Mouse (Mus musculus) brown adipose tissue, adult 24 weeks (tissue): ENCODE measurements around the gene Serpinb6a. TPM values are rescaled to one million over a fixed set of nuclear protein-coding genes. Genes with fewer than 3 reads are reported as not detected.

ENCODE experiments used
- H3K27ac ChIP-seq: fragments of 200-500 bp; replicated peaks from 2 replicates; pipeline ENCODE4 v1.5.1; 2012; ENCODE audit warnings: low read depth, mild to moderate bottlenecking, low read length
- H3K4me1 ChIP-seq: fragments of 200-500 bp; 2 replicates; pipeline ENCODE4 v1.6.1; 2012; ENCODE audit warnings: low read length, mixed read lengths; ENCODE audit not compliant: control insufficient read depth, insufficient read depth, insufficient read length
- H3K4me3 ChIP-seq: fragments of 200-500 bp; 2 replicates; pipeline ENCODE4 v1.5.1; 2012; ENCODE audit warnings: low read depth, mild to moderate bottlenecking, low read length, moderate library complexity; ENCODE audit not compliant: insufficient read depth
- polyA plus RNA-seq: library from polyadenylated mRNA; stranded (reverse); fragments of >200 nt; gene quantifications from 2 replicates; pipeline ENCODE4 v1.2.4, GENCODE M21; 2012; ENCODE audit not compliant: missing spikeins, insufficient read depth, insufficient read length

Serpinb6a gene
- 60.1 and 80.3 TPM in 2 replicates for polyA plus RNA-seq

DNA sequence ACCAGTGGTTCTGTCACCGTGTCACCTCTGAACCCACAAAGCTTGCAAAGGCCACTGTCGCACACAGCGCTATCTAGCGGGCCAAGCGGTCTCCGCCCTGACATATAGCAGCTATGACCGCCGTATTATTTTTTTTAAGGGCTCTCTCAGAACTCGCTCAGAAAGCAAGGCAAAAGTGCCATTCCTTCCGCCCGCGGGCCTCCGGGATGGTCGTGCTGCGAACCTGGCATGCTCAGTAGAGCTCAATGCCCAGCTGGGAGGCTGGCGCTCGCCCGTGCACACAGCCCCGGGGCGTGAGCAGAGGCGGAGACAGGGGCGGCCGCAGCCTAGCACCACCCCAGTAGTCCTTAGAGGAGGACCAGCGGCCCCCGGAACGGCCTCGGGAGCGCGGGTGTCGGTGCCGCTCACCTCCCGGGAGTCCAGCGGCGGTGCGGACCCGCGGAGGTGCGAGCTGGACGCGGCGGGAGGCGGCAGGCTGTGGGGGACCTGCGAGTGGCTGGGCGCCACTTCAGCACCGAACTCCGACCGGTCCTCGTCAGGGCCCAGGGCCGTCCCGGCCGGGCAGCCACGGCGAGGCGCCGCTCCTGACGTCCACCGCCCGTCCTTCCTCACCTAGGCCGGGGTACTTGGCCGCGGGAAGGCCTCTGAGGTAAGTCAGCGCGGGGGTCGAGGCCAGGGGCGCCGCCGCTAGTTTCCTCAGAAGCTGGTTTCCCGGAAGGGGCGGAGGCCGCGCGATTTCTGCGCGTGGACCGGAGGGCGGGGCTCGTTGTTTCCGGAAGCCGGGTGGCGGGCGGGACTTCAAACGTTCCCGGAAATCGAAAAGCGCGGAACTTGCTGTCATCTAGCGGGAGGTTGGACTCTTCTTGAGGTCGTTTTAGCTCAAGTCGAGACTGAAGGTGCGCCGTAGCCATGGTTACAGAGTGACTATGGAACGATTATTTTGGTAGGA is at the start of gene Serpinb6a, which contains the start of gene Ripk1:
TSS of gene Serpinb6a (minus strand) at position 737 of the 949 bp plus-strand sequence.
TSS of gene Ripk1 (plus strand) at position 306 of the 949 bp plus-strand sequence.
- Histone ChIP-seq H3K4me1 (0 out of 2 replicates have a peak, but pooled peaks cover 3% of the 10 kb centered on the region), H3K27ac (peak within 1 kb of the TSS; percentile 67), H3K4me3 (peak within 1 kb of the TSS; percentile 74)

DNA sequence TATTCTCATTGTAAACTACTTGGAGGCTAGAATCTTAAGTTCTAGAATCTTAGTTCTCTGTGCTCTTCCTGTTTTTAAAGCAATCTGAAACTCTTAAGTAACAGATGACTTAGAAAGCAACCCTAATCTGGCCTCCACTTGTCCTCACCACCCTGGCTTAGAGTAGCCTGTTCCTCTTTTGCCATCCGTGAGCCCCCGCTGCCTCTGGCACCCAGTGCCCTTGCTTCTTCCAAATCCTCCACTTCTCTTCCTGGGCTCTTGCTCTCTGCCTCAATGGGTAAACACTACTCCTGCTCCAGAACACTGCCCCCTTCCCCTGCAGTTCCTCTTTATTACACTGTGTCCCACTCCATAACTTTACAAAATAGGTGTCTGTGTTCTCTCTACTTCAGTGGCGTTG is 49.1 kb upstream of the Serpinb6a start:
- no peaks in the 10 kb centered on the region for H3K4me1 ChIP-seq
- peak overlapping the region; percentile 57; the same call in 1 of the 2 replicates for H3K27ac ChIP-seq
- no peak overlapping the region for H3K4me3 ChIP-seq

DNA sequence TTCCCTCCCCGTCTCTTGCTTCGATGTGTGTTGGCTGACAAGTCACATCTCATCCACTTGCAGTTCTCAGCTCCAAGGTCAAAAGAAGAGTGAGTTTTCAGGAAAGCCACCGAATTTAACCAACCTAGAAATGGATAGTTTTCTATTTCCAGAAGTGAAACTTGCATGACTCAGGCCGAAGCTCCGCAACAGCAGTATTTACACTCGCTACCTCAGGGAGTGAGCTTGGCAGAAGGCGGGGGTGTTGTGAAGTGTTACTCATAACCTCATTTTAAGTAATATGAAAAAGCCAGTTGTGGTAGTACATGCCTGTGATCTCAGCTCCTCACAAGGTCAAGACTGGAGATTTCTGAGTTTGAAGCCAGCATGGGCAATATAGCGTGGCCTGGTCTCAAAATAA is 47.9 kb upstream of the Serpinb6a start:
- H3K4me1 ChIP-seq: no peaks in the 10 kb centered on the region
- peak overlapping the region; percentile 39; the same call in 1 of the 2 replicates for H3K4me3 ChIP-seq
- peak overlapping the region; percentile 55; the same call in 1 of the 2 replicates for H3K27ac ChIP-seq

DNA sequence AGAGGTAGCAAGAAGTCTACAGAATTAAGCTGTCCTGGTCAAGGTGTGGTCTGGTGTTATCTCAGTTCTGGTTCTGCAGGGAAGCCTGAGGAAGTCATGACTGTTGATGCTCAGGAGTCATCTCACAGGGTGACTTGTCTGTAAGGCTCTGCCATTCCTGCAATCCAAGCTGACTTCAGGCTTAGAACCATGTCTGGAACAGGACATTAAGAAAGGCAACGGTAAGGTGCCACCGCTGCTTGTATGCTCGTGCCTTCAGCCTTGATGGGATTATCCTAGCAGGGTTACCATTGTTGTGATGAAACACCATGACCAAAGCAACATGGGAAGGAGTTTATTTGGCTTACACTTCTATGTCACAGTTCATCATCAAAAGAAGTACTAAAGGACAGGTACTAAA is 44.9 kb upstream of the Serpinb6a start:
- no peak overlapping the region for H3K4me3 ChIP-seq
- H3K4me1 ChIP-seq: no peaks in the 10 kb centered on the region
- H3K27ac ChIP-seq: no peak overlapping the region

DNA sequence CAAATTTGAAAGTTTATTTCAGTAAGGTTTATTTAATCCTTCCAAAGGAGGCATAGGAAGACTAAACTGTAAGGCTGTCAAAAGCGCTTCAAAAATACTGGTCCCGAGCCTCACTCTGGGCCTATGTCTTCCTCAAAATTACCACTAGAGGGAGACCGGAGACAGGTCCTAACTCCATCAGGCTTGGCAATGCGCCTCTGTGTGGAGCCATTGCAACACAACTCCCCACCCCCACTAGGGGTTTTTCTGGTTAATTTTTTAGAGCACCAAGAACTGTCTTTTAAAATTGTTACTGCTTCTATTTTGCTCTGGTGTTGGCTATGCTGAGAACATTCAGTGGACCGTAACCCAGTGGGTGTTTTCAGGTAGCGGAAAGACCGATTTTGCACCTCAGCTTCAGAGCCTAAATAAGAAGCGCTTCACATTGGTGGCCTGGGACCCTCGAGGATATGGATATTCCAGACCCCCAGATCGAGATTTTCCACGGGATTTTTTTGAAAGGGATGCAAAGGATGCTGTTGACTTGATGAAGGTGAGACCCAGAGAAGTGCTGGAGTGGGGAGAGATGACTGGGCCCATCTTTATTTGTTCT is 43.9 kb upstream of the Serpinb6a start:
- no peak overlapping the region for H3K4me3 ChIP-seq
- no peak overlapping the region for H3K27ac ChIP-seq
- no peaks in the 10 kb centered on the region for H3K4me1 ChIP-seq

DNA sequence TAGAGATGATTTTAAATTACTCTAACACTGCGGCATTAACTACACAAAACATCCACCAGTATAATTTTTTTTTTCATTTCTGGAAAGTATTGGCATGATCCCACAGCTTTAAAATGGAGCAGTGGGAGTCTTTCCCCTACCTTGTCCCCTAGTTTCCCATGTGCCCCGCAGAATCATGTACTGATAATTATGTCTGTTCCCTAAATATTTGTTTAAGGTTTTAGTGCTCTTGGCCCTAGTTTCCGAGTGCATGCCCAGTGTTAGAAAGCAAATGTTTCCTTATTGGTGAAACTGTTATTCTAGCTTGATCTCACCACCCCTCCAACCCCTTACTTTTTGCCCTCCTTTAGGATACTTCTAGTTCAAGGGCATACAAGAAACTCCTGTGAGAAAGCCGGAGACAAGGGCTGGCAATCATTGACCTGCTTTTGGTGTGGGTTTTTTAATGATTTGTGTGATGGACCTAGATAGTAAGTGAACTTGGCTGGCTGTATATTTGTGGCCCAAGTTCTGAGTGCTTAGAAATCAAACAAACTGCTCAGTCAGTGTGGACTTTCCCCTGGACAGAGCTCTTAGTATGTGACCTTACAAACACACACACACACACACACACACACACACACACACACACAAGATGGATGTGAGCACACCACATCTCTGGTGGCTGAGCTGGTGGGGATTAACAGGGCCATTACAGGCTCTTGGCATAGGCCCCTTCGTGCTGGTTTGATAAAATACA is 43.1 kb upstream of the Serpinb6a start:
- Histone ChIP-seq H3K27ac (no peak overlapping the region), H3K4me1 (no peaks in the 10 kb centered on the region), H3K4me3 (no peak overlapping the region)

DNA sequence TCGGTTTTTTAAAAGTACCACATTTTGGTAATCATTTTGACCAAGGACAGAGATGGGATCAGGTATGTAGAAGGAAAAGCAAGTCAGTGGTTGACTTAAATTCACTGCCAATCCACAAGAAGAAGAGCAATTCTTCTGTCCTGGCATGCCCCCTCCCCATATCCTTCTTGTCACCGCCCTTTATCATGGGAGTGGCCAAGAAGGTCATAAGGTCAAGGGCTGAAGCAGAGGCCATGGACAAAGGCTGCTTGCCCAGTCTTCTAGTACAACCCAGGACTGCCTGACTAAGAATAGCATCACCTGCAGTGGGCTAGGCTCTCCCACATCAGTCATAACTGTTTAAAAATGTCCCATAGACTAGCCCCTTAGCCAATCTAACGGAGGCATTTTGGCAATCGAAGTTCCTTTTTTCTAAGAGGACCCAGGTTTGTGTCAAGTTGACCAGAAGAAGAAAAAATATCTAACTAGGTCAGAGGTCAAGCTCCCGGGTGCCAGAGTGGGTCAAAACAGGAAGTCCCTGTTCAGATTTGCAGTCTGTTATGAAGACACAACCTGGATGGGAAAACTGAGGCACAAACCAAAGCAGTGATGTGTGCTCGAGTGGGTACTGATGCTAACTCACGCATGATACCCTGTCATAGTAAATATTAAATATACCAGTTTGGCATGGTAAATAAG is 41.3 kb upstream of the Serpinb6a start:
- Histone ChIP-seq H3K4me1 (peaks cover under 1% of the 10 kb centered on the region; the same call in 1 of the 2 replicates), H3K27ac (no peak overlapping the region), H3K4me3 (no peak overlapping the region)

DNA sequence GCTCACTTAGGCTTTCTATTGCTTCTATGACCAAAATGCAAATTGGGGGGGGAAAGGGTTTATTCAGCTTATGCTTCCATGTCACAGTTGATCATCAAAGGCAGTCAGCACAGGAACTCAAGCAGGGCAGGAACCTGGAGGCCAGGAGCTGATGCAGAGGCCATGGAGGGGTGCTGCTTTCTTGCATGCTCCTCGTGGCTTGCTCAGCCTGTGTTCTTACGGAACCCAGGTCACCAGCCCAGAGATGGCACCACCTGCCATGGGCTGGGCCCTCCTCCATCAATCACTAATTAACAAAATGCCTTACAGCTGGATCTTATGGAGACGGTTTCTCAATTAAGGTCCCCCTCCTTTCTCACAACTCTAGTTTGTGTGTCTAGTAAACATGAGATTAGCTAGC is 37.5 kb upstream of the Serpinb6a start:
- H3K4me3 ChIP-seq: no peak overlapping the region
- H3K27ac ChIP-seq: no peak overlapping the region
- H3K4me1 ChIP-seq: peaks cover 7% of the 10 kb centered on the region; the same call in 1 of the 2 replicates

DNA sequence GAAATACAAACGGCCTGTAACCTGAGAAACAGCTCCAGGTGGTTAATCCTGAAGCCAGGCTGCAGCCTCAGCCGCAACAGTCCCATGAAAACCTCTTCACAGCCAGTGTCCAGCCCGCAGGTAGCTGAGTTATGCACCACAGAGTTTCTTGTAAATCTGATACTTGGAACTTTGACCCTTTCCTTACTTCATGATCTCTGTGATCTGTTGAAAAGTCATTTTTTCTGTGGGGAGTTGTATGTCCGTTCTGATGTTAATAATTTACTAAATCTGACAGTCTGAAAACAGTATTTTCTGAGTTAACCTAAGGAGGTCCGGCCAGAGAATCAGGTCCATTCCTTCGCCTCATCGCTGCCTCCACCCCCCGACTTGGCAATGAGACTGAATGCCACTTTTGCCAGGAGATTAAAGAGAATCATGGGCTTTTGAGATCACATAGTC is 36.3 kb upstream of the Serpinb6a start:
- Histone ChIP-seq H3K4me3 (no peak overlapping the region), H3K4me1 (peaks cover 7% of the 10 kb centered on the region; the same call in 1 of the 2 replicates), H3K27ac (no peak overlapping the region)

DNA sequence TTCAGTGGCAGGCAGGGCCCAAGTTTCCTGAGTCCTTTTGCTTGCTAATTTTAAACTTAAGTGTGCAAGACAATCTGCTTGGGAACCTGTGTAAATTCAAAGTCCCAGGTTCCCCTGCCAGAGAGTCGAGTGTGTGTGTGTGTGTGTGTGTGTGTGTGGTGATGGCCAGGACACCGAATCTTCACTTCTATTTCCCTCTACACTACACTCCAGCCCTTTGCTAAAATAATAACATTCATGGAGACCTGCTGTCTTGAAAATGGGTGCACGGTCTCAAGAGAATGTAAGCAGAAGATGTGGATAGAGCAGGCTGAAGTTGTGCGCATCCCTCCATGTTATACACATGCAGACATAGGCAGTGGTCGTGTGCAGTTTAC is 35.5 kb upstream of the Serpinb6a start:
- peaks cover 7% of the 10 kb centered on the region; the same call in 1 of the 2 replicates for H3K4me1 ChIP-seq
- peak overlapping the region; percentile 87 for H3K4me3 ChIP-seq
- H3K27ac ChIP-seq: no peak overlapping the region

DNA sequence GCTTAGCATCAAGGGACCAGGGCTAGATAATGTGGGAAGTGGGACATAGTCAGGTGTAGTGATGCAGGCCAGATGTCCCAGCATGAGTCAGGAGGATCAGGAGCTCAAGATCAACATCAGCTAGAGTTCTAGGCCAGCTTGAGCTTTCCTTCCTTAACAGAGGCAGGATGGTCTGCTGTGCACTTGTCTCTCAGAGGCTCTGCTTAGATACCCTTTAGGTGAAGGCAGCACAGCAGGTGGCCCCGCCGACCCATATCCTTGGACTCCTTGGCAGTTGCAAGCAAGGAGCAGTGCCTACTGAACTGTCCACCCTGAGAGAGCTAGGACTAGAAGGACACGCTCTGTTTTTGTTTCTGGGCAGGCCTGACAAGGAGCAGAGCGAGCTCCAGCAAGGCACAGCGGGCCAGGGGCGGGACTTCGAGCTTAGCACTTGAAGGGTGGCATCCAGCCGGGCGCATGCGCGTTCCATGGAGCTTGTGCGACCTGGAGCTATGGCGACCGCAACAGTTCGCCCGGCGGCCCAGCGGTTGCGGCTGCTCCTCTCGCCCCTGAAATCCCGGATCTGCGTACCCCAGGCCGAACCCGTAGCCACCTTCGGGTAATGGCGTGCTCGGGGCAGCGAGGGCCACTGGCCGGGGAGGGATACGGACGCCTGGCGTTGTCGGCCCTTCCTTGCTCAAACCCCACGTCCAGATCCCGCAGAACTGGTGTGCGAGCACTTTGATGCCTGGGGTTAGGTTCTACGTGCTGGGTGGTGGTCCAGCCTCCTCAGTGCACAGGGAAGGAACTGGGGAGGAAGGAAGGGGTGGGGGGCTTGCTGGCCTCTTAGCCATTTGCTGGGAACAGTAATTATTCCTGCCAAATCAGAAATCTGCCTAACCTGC is 34.8 kb upstream of the Serpinb6a start, which contains the start of gene Bphl:
TSS of gene Bphl (plus strand) at position 426 of the 884 bp plus-strand sequence.
- H3K27ac ChIP-seq: peak within 1 kb of the TSS; percentile 72
- peak within 1 kb of the TSS; percentile 87 for H3K4me3 ChIP-seq
- peaks cover 7% of the 10 kb centered on the region; the same call in 1 of the 2 replicates for H3K4me1 ChIP-seq

DNA sequence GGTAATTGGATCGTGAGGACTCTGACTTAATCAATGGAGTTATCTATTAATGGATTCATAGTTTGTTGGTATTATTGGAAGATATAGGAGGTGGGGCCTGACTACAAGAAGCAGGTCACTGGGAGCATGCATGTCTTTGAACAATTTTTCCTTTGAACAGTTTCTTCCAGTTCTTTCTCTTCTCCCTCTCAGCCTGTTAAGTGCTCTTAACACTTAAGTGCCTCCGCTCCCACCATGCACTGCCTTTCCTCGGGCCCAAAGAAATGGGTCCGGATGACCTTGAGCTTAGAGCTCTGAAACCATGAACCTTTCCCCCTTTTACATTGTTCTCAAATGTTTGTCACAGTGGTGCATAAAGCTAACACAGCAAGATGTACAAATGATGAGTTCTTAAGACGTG is 34.1 kb upstream of the Serpinb6a start:
- Histone ChIP-seq H3K4me1 (peaks cover 7% of the 10 kb centered on the region; the same call in 1 of the 2 replicates), H3K4me3 (no peak overlapping the region), H3K27ac (no peak overlapping the region)

DNA sequence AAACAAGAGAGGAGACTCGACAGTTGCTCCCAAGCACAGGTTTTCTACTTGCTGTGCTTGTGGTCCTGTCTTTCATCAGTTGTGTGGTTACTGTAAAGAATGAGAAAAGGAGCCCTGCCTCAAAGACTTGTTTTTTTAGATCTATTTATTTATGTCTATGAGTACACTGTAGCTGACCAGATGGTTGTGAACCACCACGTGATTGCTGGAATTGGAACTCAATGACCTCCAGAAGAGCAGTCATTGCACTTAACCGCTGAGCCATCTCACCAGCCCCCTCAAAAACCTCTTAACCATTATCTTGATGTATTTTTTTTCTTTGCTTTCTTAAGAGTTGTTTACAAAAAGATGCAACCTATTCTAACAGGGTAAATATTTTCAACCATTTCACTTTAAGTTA is 32.8 kb upstream of the Serpinb6a start:
- no peak overlapping the region for H3K4me3 ChIP-seq
- no peak overlapping the region for H3K27ac ChIP-seq
- peaks cover 7% of the 10 kb centered on the region; the same call in 1 of the 2 replicates for H3K4me1 ChIP-seq
